Mouse (Mus musculus): ENCODE measurements around the gene Tex12.

The Tex12 gene

DNA sequence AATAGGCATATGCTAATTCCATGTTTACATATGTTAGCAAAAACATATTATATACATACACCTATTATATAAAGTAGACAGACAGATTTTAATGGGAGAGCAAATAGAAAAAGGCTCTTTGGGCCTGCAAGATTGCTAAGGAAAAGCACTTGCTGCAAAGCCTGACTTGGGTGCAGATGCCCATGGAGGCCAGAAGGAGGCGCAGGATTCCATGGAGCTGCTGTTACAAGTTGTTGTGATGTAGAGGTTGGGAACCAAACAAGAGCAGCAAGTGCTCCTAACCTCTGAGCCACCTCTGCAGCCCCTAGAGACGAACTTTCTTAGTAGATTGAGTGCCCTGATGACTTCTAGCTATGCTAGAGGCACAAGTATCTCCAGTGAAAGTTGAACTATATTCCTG is 42.3 kb downstream of the Tex12 start:
- peak; percentile 64 for DNase-seq (ENCODE audit: low read depth, low spot score)

DNA sequence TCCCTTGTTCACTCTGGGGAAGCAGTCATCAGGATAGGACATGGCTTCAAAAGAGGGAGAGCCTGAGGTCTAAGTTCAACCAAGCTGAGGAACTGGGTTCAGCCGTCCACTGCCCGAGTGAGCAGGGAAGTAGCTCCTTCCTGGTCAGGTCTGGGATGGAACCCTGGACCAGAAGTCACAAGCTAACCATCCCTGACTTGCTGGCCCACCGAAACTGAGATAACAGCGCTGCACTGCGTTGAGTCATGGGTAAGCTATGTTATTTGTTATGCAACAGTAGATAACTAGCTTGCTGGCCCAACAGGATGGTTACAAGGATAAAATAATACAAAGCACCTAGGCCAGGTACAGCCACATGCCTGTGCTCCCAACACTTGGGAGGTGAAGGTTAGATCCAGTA is 45.7 kb downstream of the Tex12 start:
- no peak for DNase-seq (ENCODE audit: low read depth, low spot score)

DNA sequence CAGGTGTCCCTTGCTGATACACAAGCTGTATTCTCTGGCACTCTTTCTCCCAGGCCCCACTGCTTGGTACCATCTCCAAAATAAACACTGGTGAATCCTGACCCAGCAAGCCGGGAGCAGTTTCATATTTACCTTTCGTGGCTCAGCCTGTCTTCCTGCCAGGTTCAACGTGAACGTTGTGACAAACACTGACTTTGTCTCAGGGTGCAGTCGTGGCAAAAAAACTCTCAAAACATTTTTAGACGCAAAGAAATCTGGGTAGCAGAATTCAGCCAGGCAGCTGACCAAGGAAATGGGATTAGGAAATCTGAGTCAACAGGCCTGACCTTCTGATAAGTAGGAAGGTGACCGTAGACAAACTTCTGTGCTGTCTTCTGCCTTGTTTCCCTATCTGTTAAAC is 53.6 kb downstream of the Tex12 start:
- no peak for DNase-seq (ENCODE audit: low read depth, low spot score)

Measured in 3T3-L1 (cell line).